Mouse (Mus musculus): ENCODE measurements around the gene Ranbp1.
"Not testable (repeated sequence)": the region's sequence is repeated elsewhere in the genome, so short reads cannot be mapped to it uniquely, and the experiment has no call there.

Gene Ranbp1

DNA sequence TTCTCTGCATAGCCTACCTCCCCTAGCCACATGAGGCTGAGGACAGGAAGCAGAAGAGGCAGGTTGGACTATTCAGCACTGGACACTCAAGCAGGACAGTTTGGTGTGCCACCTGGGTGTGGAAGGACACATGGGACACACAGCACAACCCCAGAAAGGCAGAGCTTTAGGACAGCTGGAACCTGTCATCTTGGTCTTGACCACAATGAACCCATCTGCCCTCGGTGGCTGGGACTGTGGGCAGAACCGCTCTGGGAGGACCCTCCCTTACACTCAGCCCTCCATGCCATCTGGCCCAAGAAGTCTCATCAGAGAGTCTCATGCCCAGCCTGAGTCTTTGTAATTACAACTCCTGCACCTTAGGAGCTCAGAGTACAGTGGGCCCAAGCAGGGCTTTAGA is 48.5 kb downstream of the Ranbp1 start:
- no peak for DNase-seq

DNA sequence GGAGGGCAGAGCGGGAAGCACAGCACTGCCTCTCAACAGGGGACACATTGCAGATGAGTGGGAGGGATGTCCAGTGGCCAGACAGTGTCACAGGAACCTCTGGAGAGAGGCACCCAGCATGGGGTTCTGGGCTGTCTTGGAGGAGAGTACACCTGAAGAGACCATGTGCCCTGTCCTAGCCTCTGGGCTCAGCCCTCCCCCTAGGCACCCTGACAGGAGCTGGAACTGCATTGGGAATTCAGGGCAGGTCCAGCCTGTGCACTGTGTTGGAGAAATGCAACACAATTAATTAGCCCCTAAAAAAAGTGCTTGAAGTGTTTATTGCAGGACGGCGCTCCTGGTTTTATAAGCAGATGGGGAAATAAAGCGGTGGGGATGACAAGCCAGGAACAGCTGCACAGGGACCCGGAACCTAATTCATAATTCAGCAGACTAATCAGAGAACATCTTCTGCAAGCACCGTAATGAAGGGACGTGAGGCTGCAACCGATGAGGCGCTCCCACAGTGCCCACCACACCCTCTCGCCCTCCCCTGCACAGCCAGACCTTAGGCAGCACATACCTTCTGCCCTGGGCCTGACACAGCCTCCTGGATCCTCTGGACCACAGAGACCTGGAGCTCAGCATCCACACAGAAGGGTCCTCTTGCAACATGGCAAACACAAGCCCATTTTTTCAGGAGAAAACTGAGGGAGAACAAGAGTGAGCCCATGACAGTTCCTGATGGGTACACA is 50.0 kb downstream of the Ranbp1 start:
- no peak for DNase-seq

DNA sequence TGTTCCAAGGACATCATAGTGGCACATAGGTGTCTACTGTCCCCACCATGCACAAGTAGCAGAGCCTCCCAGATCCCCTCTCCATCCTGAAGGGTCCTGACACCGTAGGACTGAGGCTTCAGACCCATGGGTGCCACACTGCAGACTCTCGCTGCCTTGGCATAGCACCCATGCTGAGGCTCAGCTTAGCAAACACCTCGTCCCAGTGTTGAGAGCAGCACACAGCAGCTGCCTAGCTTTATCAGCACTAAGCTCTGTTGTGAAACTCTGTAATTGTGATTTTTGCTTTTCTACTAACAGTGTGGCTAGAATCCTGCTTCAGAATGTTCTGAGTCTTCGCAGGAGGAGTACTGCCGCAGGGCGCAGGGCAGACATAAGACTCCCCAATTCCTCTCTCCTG is 50.7 kb downstream of the Ranbp1 start:
- DNase-seq = no peak

DNA sequence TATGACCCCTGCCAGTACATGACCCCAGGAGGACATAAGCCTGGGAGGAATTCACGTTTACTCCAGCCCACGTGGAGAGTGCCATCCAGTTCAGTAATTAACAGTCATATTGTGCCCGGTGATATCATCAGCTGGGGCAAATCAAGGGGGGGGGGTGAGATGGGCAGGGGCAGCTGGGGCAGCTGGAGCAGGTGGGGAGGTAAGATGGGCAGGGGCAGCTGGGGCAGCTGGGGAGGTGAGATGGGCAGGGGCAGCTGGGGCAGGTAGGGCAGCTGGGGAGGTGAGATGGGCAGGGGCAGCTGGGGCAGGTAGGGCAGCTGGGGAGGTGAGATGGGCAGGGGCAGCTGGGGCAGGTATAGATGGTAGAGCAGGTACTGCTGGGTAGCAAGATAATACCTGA is 53.0 kb downstream of the Ranbp1 start:
- DNase-seq = not testable (repeated sequence)

DNA sequence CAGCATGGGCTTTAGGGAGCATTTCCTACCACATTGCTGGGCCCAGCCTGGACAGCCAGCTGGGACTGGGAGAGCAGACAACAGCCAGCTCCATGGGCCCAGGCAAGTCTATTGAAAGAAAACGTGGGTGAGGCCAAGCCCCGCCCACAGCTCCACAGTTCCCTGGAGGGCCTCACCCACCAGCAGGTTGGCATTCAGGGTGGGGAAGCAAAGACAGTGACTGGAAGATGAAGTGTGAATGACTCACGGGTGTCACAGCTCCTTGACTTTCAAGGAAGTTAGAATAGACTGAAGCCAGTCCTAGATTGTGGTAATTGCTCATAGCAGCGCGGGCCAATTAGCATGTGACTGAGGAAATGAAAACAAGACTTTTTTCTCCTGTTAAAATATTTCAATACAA is 53.5 kb downstream of the Ranbp1 start:
- DNase-seq = peak; percentile 25

DNA sequence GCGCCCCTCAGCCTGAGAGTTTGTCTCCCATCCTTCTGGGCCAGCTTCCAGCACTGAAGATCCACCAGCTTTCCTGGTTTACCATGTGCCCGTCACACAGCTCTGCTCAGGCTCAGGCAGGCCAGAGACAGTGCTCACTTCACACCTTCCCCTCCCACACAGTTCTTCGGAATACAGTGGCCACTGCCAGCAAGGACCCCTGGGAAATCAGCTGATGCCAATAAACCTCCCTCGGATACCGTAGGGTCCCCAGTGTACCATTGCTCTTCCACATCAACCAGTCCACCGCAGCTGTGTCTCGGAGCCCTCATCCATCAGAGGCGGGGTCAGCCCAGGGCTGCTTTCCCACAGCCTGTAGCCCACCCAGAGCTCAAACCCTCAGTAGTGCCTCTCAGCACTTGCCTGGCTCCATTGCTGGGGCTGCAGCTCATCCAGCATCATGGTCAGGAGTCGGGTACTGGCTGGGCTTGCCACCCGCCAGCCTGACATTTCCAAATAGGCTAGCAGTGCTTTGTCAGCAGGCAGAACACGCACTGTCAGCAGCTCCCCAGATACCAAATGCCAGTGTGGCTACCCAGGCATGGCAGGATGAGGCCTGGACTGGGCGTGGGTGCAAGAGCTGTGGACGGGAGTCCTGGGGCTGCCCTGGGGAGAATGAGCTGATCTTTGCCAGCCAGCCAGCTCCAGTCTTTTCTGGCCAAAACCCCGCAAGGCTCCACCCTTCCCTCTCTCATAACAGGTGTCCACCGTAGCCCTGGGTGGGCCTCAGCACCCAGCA is 54.1 kb downstream of the Ranbp1 start:
- DNase-seq = peak; percentile 56

DNA sequence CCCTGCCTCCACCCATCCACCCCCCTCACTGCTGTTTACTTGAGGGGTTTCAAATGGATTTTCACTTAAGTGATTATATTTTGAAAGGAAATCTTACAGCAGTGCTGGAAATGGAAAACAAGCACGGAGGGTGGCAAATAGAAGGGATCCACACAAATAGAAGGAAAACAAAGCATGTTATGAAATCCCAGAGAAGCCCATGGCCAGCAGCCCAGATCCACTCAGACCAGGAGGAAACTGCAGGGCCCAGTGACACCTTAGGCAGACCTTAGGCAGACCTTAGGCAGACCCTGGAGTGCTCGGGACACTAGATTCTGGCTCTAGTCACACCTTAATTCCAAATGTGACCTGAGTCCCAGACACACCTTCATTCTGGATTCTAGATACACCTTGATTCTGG is 57.5 kb downstream of the Ranbp1 start:
- no peak for DNase-seq

All from kidney, postnatal 14 days (tissue).